Mouse (Mus musculus): Measurements from ENCODE around the gene Rnpepl1.
"Not testable (repeated sequence)": the region's sequence is repeated elsewhere in the genome, so short reads cannot be mapped to it uniquely, and the experiment has no call there.

Rnpepl1 gene

GRCm38 (mm10) chr1:92936467-92936866 lies 25.9 kb downstream of the Rnpepl1 start:
- no peak for DNase-seq (ENCODE audit: low spot score in 2 of 2)

- no peak for DNase-seq (ENCODE audit: low spot score in 2 of 2)
Observed at GRCm38 (mm10) chr1:92937797-92938196, 27.2 kb downstream of the Rnpepl1 start.

- DNase-seq (ENCODE audit: low spot score in 2 of 2), result no peak
Observed at GRCm38 (mm10) chr1:92939746-92940145, 29.2 kb downstream of the Rnpepl1 start.

- DNase-seq (ENCODE audit: low spot score in 2 of 2), result no peak
Observed at GRCm38 (mm10) chr1:92943219-92943989, 32.8 kb downstream of the Rnpepl1 start.

- no peak for DNase-seq (ENCODE audit: low spot score in 2 of 2)
Observed at GRCm38 (mm10) chr1:92947966-92948365, 37.4 kb downstream of the Rnpepl1 start.

GRCm38 (mm10) chr1:92949426-92949825 lies 38.8 kb downstream of the Rnpepl1 start:
- DNase-seq (ENCODE audit: low spot score in 2 of 2), result peak in 1 of 2 experiments; percentile 21

GRCm38 (mm10) chr1:92950607-92951006 lies 40.0 kb downstream of the Rnpepl1 start, which contains the start of gene Gpr35:
Gpr35 (plus strand) TSS chr1:92950865.
- DNase-seq (ENCODE audit: low spot score in 2 of 2), result no peak

- DNase-seq (ENCODE audit: low spot score in 2 of 2), result no peak
Observed at GRCm38 (mm10) chr1:92953641-92954040, 43.1 kb downstream of the Rnpepl1 start.

GRCm38 (mm10) chr1:92956571-92957335 lies 46.2 kb downstream of the Rnpepl1 start:
- peak; percentile 52 to 73 for DNase-seq (ENCODE audit: low spot score in 2 of 2)

- no peak for DNase-seq (ENCODE audit: low spot score in 2 of 2)
Observed at GRCm38 (mm10) chr1:92958999-92959398, 48.4 kb downstream of the Rnpepl1 start.

GRCm38 (mm10) chr1:92970791-92971190 lies 60.2 kb downstream of the Rnpepl1 start:
- not testable (repeated sequence) for DNase-seq (ENCODE audit: low spot score in 2 of 2)

GRCm38 (mm10) chr1:92971879-92972795 lies 61.6 kb downstream of the Rnpepl1 start:
- no peak for DNase-seq (ENCODE audit: low spot score in 2 of 2)

- DNase-seq (ENCODE audit: low spot score in 2 of 2), result peak in 1 of 2 experiments; percentile 30
Observed at GRCm38 (mm10) chr1:92972854-92973253, 62.3 kb downstream of the Rnpepl1 start.
